Mouse (Mus musculus) midbrain, embryonic 12.5 days (tissue): ENCODE measurements at regions not wholly inside any gene's neighbourhood (a gene's known extent, or its start where the extent isn't known, plus 50 kb on each side); places are given as distances from the start of the nearest gene placed in this dataset.

ENCODE experiments used
- ATAC-seq: fragments of 200-750 bp; cut with Nextera tagmentation; 2 replicates; pipeline ENCODE4 v1.8.0; 2017; ENCODE audit warnings: low read depth, moderate TSS enrichment, moderate library complexity; ENCODE audit not compliant: low FRiP score
- H3K27ac ChIP-seq: fragments of 300-500 bp; sonication (generic); replicated peaks from 2 replicates; pipeline ENCODE4 v1.5.1; 2016; ENCODE audit warnings: mild to moderate bottlenecking
- H3K27me3 ChIP-seq: fragments of 300-500 bp; sonication (generic); 2 replicates; pipeline ENCODE4 v1.6.1; 2016; ENCODE audit warnings: mild to moderate bottlenecking
- H3K36me3 ChIP-seq: fragments of 300-500 bp; sonication (generic); 2 replicates; pipeline ENCODE4 v1.6.1; 2016
- H3K4me1 ChIP-seq: fragments of 300-500 bp; sonication (generic); 2 replicates; pipeline ENCODE4 v1.6.1; 2016
- H3K4me2 ChIP-seq: fragments of 300-500 bp; sonication (generic); replicated peaks from 2 replicates; pipeline ENCODE4 v1.6.1; 2016; ENCODE audit warnings: mild to moderate bottlenecking, moderate library complexity
- H3K4me3 ChIP-seq: fragments of 300-500 bp; sonication (generic); 2 replicates; pipeline ENCODE4 v1.5.1; 2016; ENCODE audit warnings: mild to moderate bottlenecking
- H3K9ac ChIP-seq: fragments of 300-500 bp; sonication (generic); replicated peaks from 2 replicates; pipeline ENCODE4 v1.6.1; 2016; ENCODE audit warnings: mild to moderate bottlenecking, moderate library complexity
- H3K9me3 ChIP-seq: fragments of 300-500 bp; sonication (generic); 2 replicates; pipeline ENCODE4 v1.6.1; 2016; ENCODE audit warnings: mild to moderate bottlenecking
- WGBS: fragments of 180-500 bp; shearing (Covaris S2); methylation state at CpG from one replicate; pipeline ENCODE4 v1.1.7; 2016; 5-methylcytosine and 5-hydroxymethylcytosine counted together

GRCm38 (mm10) chr14:25354288-25354850 lies 104.6 kb upstream of the Zmiz1 start:
- Histone ChIP-seq H3K9ac (no peak overlapping the region), H3K27ac (no peak overlapping the region), H3K4me1 (no peaks in the 10 kb centered on the region), H3K4me2 (no peak overlapping the region), H3K27me3 (no peaks in the 10 kb centered on the region), H3K9me3 (no peaks in the 10 kb centered on the region), H3K4me3 (no peak overlapping the region), H3K36me3 (no peaks in the 10 kb centered on the region)
- WGBS = 68% methylated on average over 7 of the region's 7 CpGs
- ATAC-seq = no peak

- Histone ChIP-seq H3K9me3 (no peaks in the 10 kb centered on the region), H3K36me3 (no peaks in the 10 kb centered on the region), H3K4me2 (no peak overlapping the region), H3K4me3 (no peak overlapping the region), H3K4me1 (peaks cover 6% of the 10 kb centered on the region; the same call in 1 of the 2 replicates), H3K9ac (no peak overlapping the region), H3K27ac (no peak overlapping the region), H3K27me3 (no peaks in the 10 kb centered on the region)
- WGBS = 90% methylated on average over 9 of the region's 9 CpGs
- no peak for ATAC-seq
Observed at GRCm38 (mm10) chr14:25357805-25358204, 101.2 kb upstream of the Zmiz1 start.

- H3K4me2 ChIP-seq = no peak overlapping the region
- no peak overlapping the region for H3K9ac ChIP-seq
- H3K9me3 ChIP-seq = no peaks in the 10 kb centered on the region
- no peak overlapping the region for H3K4me3 ChIP-seq
- H3K36me3 ChIP-seq = no peaks in the 10 kb centered on the region
- 93% methylated on average over 3 of the region's 3 CpGs for WGBS
- peaks cover 11% of the 10 kb centered on the region for H3K4me1 ChIP-seq
- no peak for ATAC-seq
- H3K27ac ChIP-seq = no peak overlapping the region
- H3K27me3 ChIP-seq = no peaks in the 10 kb centered on the region
Observed at GRCm38 (mm10) chr14:25359824-25360294, 99.1 kb upstream of the Zmiz1 start.

- H3K27ac ChIP-seq = no peak overlapping the region
- WGBS = 88% methylated on average over 9 of the region's 9 CpGs
- no peak overlapping the region for H3K4me3 ChIP-seq
- H3K4me2 ChIP-seq = no peak overlapping the region
- no peaks in the 10 kb centered on the region for H3K36me3 ChIP-seq
- H3K4me1 ChIP-seq = peaks cover 11% of the 10 kb centered on the region
- no peaks in the 10 kb centered on the region for H3K9me3 ChIP-seq
- H3K27me3 ChIP-seq = no peaks in the 10 kb centered on the region
- H3K9ac ChIP-seq = no peak overlapping the region
- ATAC-seq = no peak
Observed at GRCm38 (mm10) chr14:25360726-25361125, 98.3 kb upstream of the Zmiz1 start.

- H3K4me2 ChIP-seq = no peak overlapping the region
- H3K27me3 ChIP-seq = no peaks in the 10 kb centered on the region
- 80% methylated on average over 3 of the region's 3 CpGs for WGBS
- peaks cover 11% of the 10 kb centered on the region for H3K4me1 ChIP-seq
- H3K27ac ChIP-seq = no peak overlapping the region
- H3K9ac ChIP-seq = no peak overlapping the region
- ATAC-seq = no peak
- no peaks in the 10 kb centered on the region for H3K36me3 ChIP-seq
- no peaks in the 10 kb centered on the region for H3K9me3 ChIP-seq
- no peak overlapping the region for H3K4me3 ChIP-seq
Observed at GRCm38 (mm10) chr14:25361129-25361528, 97.9 kb upstream of the Zmiz1 start.

GRCm38 (mm10) chr14:25362771-25363170 lies 96.2 kb upstream of the Zmiz1 start:
- H3K27ac ChIP-seq = no peak overlapping the region

GRCm38 (mm10) chr14:25365226-25365800 lies 93.7 kb upstream of the Zmiz1 start:
- peaks cover 7% of the 10 kb centered on the region; the same call in 1 of the 2 replicates for H3K9me3 ChIP-seq
- H3K27ac ChIP-seq = no peak overlapping the region
- no peak overlapping the region for H3K9ac ChIP-seq
- WGBS = 93% methylated on average over 10 of the region's 10 CpGs
- peaks cover 8% of the 10 kb centered on the region; the same call in 1 of the 2 replicates for H3K36me3 ChIP-seq
- H3K4me1 ChIP-seq = peaks cover 14% of the 10 kb centered on the region
- no peak for ATAC-seq
- no peak overlapping the region for H3K4me3 ChIP-seq
- no peak overlapping the region for H3K4me2 ChIP-seq
- H3K27me3 ChIP-seq = no peaks in the 10 kb centered on the region

More at GRCm38 (mm10) chr14:25362771-25363170, 96.2 kb upstream of the Zmiz1 start:
- 21% methylated on average over 1 of the region's 1 CpGs for WGBS
- H3K4me2 ChIP-seq = no peak overlapping the region
- H3K9ac ChIP-seq = no peak overlapping the region
- H3K4me1 ChIP-seq = peaks cover 11% of the 10 kb centered on the region
- no peak overlapping the region for H3K4me3 ChIP-seq
- no peaks in the 10 kb centered on the region for H3K27me3 ChIP-seq
- H3K9me3 ChIP-seq = no peaks in the 10 kb centered on the region
- no peaks in the 10 kb centered on the region for H3K36me3 ChIP-seq
- no peak for ATAC-seq

GRCm38 (mm10) chr14:25366009-25366408 lies 93.0 kb upstream of the Zmiz1 start:
- Histone ChIP-seq H3K9ac (no peak overlapping the region), H3K27ac (no peak overlapping the region)
- ATAC-seq = no peak

GRCm38 (mm10) chr14:25370306-25371020 lies 88.5 kb upstream of the Zmiz1 start:
- Histone ChIP-seq H3K4me3 (no peak overlapping the region), H3K27me3 (no peaks in the 10 kb centered on the region), H3K27ac (peak overlapping the region; percentile 25; the same call in 1 of the 2 replicates), H3K4me2 (no peak overlapping the region), H3K9me3 (peaks cover 7% of the 10 kb centered on the region; the same call in 1 of the 2 replicates), H3K4me1 (peaks cover 23% of the 10 kb centered on the region), H3K36me3 (peaks cover 8% of the 10 kb centered on the region; the same call in 1 of the 2 replicates), H3K9ac (no peak overlapping the region)
- no peak for ATAC-seq
- WGBS = 87% methylated on average over 6 of the region's 6 CpGs

More at GRCm38 (mm10) chr14:25366009-25366408, 93.0 kb upstream of the Zmiz1 start:
- H3K9me3 ChIP-seq = peaks cover 7% of the 10 kb centered on the region; the same call in 1 of the 2 replicates
- H3K27me3 ChIP-seq = no peaks in the 10 kb centered on the region
- H3K4me2 ChIP-seq = no peak overlapping the region
- 83% methylated on average over 5 of the region's 5 CpGs for WGBS
- H3K36me3 ChIP-seq = peaks cover 8% of the 10 kb centered on the region; the same call in 1 of the 2 replicates
- no peak overlapping the region for H3K4me3 ChIP-seq
- H3K4me1 ChIP-seq = peaks cover 18% of the 10 kb centered on the region

GRCm38 (mm10) chr14:25371021-25371400 lies 88.0 kb upstream of the Zmiz1 start:
- H3K27me3 ChIP-seq = no peaks in the 10 kb centered on the region
- H3K4me2 ChIP-seq = no peak overlapping the region
- H3K4me1 ChIP-seq = peaks cover 23% of the 10 kb centered on the region
- peaks cover 8% of the 10 kb centered on the region; the same call in 1 of the 2 replicates for H3K36me3 ChIP-seq
- peaks cover 7% of the 10 kb centered on the region; the same call in 1 of the 2 replicates for H3K9me3 ChIP-seq
- 89% methylated on average over 5 of the region's 5 CpGs for WGBS
- peak overlapping the region; percentile 66; the same call in 1 of the 2 replicates for H3K27ac ChIP-seq
- H3K4me3 ChIP-seq = no peak overlapping the region
- ATAC-seq = no peak
- H3K9ac ChIP-seq = no peak overlapping the region

- WGBS = 50% methylated on average over 4 of the region's 4 CpGs
- Histone ChIP-seq H3K4me2 (no peak overlapping the region), H3K4me3 (no peak overlapping the region), H3K4me1 (peaks cover 23% of the 10 kb centered on the region), H3K9me3 (peaks cover 7% of the 10 kb centered on the region; the same call in 1 of the 2 replicates), H3K9ac (no peak overlapping the region), H3K27ac (peak overlapping the region; percentile 66), H3K36me3 (peaks cover 8% of the 10 kb centered on the region; the same call in 1 of the 2 replicates), H3K27me3 (no peaks in the 10 kb centered on the region)
- peak; percentile 69 for ATAC-seq
Observed at GRCm38 (mm10) chr14:25371661-25372060, 87.3 kb upstream of the Zmiz1 start.

GRCm38 (mm10) chr14:25372581-25372980 lies 86.4 kb upstream of the Zmiz1 start:
- Histone ChIP-seq H3K9me3 (peaks cover 7% of the 10 kb centered on the region; the same call in 1 of the 2 replicates), H3K27me3 (no peaks in the 10 kb centered on the region), H3K4me2 (no peak overlapping the region), H3K36me3 (peaks cover 8% of the 10 kb centered on the region; the same call in 1 of the 2 replicates), H3K9ac (no peak overlapping the region), H3K27ac (peak overlapping the region; percentile 20; the same call in 1 of the 2 replicates), H3K4me3 (no peak overlapping the region), H3K4me1 (peaks cover 33% of the 10 kb centered on the region)
- 46% methylated on average over 4 of the region's 4 CpGs for WGBS
- ATAC-seq = no peak
